Mouse (Mus musculus) limb, embryonic 10.5 days (tissue): ENCODE data around the gene Gba. TPM values are rescaled to one million over a fixed set of nuclear protein-coding genes. Genes with fewer than 3 reads are reported as not detected.
A peak's percentile ranks its signal among the peaks of the same experiment; 100 is the strongest.

Experiments
- microRNA counts: library from miRNA; unstranded; fragments of <30 nt; microRNA quantifications from one replicate; lab custom pipeline; 2017
- microRNA-seq: library from miRNA; unstranded; fragments of <30 nt; microRNA quantifications from one replicate; pipeline ENCODE4, GENCODE M21; 2017
- polyA plus RNA-seq: library from polyadenylated mRNA; unstranded; fragments of >200 nt; fragmentation: Nextera tagmentation; extraction: Ambion mirVana; gene quantifications from 2 replicates; pipeline ENCODE4 v1.2.1, GENCODE M21; 2016

Gba gene
- polyA plus RNA-seq, 1 experiment from 2014 or later, result 34.9 TPM

MicroRNAs within 50 kb of the gene (microRNA counts, 519-probe panel; counts per million panel counts)
- 684 counts per million, percentile 72 among the panel's probes with 10 or more counts for microRNA mmu-miR-92b (lab: Ali Mortazavi, UCI)

Small RNA genes lying within 50 kb of the gene (microRNA-seq; reads per million reads assigned to microRNA genes)
- 540 reads per million, percentile 67 among the genes with 10 or more reads in this experiment for gene Mir92b

Other genes with a start within 250 kb of the Gba start
- gene Rusc1, start 109.6 kb upstream of the Gba start, polyA plus RNA-seq, result 9.4 and 13.3 TPM in 2 replicates
- gene Gm43738, start 101.8 kb upstream of the Gba start, polyA plus RNA-seq, result 0.09 TPM in 1 of 2 replicates, not detected in the other
- 361 and 405 TPM in 2 replicates for gene Fdps, start 101.0 kb upstream of the Gba start, polyA plus RNA-seq
- gene Pklr, start 66.8 kb upstream of the Gba start, polyA plus RNA-seq, result 3.6 and 4.4 TPM in 2 replicates
- 1.3 and 1.6 TPM in 2 replicates for gene Hcn3, start 42.7 kb upstream of the Gba start, polyA plus RNA-seq
- gene Clk2, start 38.1 kb upstream of the Gba start, polyA plus RNA-seq, result 40.1 and 44.8 TPM in 2 replicates
- 115 and 119 TPM in 2 replicates for gene Scamp3, start 25.5 kb upstream of the Gba start, polyA plus RNA-seq
- gene Fam189b, start 19.8 kb upstream of the Gba start, polyA plus RNA-seq, result 32.2 and 35.0 TPM in 2 replicates
- 12.2 and 26.8 TPM in 2 replicates for gene Thbs3, start 12.3 kb downstream of the Gba start, polyA plus RNA-seq
- gene Mtx1, start 24.2 kb downstream of the Gba start, polyA plus RNA-seq, result 250 and 265 TPM in 2 replicates
- gene Muc1, start 26.1 kb downstream of the Gba start, polyA plus RNA-seq, result 0.24 and 0.74 TPM in 2 replicates
- gene Krtcap2, start 43.0 kb downstream of the Gba start, polyA plus RNA-seq, result 272 and 282 TPM in 2 replicates
- 3.4 and 6.1 TPM in 2 replicates for gene Trim46, start 43.4 kb downstream of the Gba start, polyA plus RNA-seq
- 82.5 and 84.0 TPM in 2 replicates for gene Dpm3, start 56.4 kb downstream of the Gba start, polyA plus RNA-seq
- 33.2 and 41.3 TPM in 2 replicates for gene Slc50a1, start 67.6 kb downstream of the Gba start, polyA plus RNA-seq
- gene Efna1, start 78.2 kb downstream of the Gba start, polyA plus RNA-seq, result 29.8 and 36.8 TPM in 2 replicates
- 13.2 and 18.4 TPM in 2 replicates for gene Efna3, start 120.0 kb downstream of the Gba start, polyA plus RNA-seq
- 47.4 and 53.4 TPM in 2 replicates for gene Efna4, start 135.1 kb downstream of the Gba start, polyA plus RNA-seq
- gene Adam15, start 147.1 kb downstream of the Gba start, polyA plus RNA-seq, result 29.4 TPM in 2 replicates
- 0.24 TPM in 1 of 2 replicates, not detected in the other for gene Dcst2, start 159.0 kb downstream of the Gba start, polyA plus RNA-seq
- gene Dcst1, start 162.3 kb downstream of the Gba start, polyA plus RNA-seq, result 0.25 and 0.30 TPM in 2 replicates
- 0.38 and 0.49 TPM in 2 replicates for gene Zbtb7b, start 191.8 kb downstream of the Gba start, polyA plus RNA-seq
- 0.26 TPM in 1 of 2 replicates, not detected in the other for gene Lenep, start 199.9 kb downstream of the Gba start, polyA plus RNA-seq
- 22.2 and 26.1 TPM in 2 replicates for gene Flad1, start 208.9 kb downstream of the Gba start, polyA plus RNA-seq
- 898 and 922 TPM in 2 replicates for gene Cks1b, start 215.5 kb downstream of the Gba start, polyA plus RNA-seq
- gene Shc1, start 215.5 kb downstream of the Gba start, polyA plus RNA-seq, result 82.6 and 96.2 TPM in 2 replicates
- gene Pygo2, start 227.3 kb downstream of the Gba start, polyA plus RNA-seq, result 50.7 and 53.5 TPM in 2 replicates
- gene Pbxip1, start 233.8 kb downstream of the Gba start, polyA plus RNA-seq, result 13.0 and 19.2 TPM in 2 replicates